Comparison of ENCODE assay signal across 28 mouse cellular contexts in genomic region chr6:12021480-12021879, GRCm38 (mm10).
"Had no signal": no experiment of that assay in that cellular context is flagged by ENCODE, and none has a peak within 500 bp of the region (broad histone marks: within the 10 kb centered on the region; RNA-seq: fewer than 3 reads in every experiment).

No protein-coding gene starts in this region.

- ATAC-seq: forebrain, embryonic 13.5 days; forebrain, embryonic 14.5 days; forebrain, embryonic 15.5 days; forebrain, embryonic 16.5 days; forebrain, postnatal 0 days had no signal

- H3K9ac ChIP-seq: embryonic facial prominence, embryonic 12.5 days; embryonic facial prominence, embryonic 13.5 days; embryonic facial prominence, embryonic 15.5 days; forebrain, embryonic 12.5 days; forebrain, embryonic 13.5 days; forebrain, embryonic 15.5 days; forebrain, postnatal 0 days had no signal

- H3K4me1 ChIP-seq: embryonic facial prominence, embryonic 10.5 days; embryonic facial prominence, embryonic 12.5 days; embryonic facial prominence, embryonic 13.5 days; embryonic facial prominence, embryonic 15.5 days; forebrain, embryonic 10.5 days; forebrain, embryonic 12.5 days; forebrain, embryonic 13.5 days; forebrain, embryonic 15.5 days had no signal

- DNase-seq: cerebellum, adult 18-20 months; cerebellum, adult 2 months; cerebellum, adult 8-10 months; cerebellum, adult 9-10 months; cerebellum, adult 9-11 months; cerebellum, postnatal 10 days; cerebellum, postnatal 14 days; cerebellum, postnatal 25 days; cerebellum, postnatal 36 days; embryo, embryonic 11 days; forebrain, postnatal 0 days; gastrocnemius, adult 2 months; gastrocnemius, postnatal 10 days; gastrocnemius, postnatal 14 days; gastrocnemius, postnatal 25 days; gastrocnemius, postnatal 36 days; heart, adult 11 months had no signal

- H3K4me3 ChIP-seq: embryonic facial prominence, embryonic 10.5 days; embryonic facial prominence, embryonic 12.5 days; embryonic facial prominence, embryonic 13.5 days; embryonic facial prominence, embryonic 15.5 days; erythroblast, embryonic 14.5 days; forebrain, embryonic 10.5 days; forebrain, embryonic 12.5 days; forebrain, embryonic 13.5 days; forebrain, embryonic 15.5 days; gastrocnemius, adult 2 months had no signal

- H3K27ac ChIP-seq: embryonic facial prominence, embryonic 10.5 days; embryonic facial prominence, embryonic 12.5 days; embryonic facial prominence, embryonic 13.5 days; embryonic facial prominence, embryonic 15.5 days; forebrain, embryonic 10.5 days; forebrain, embryonic 12.5 days; forebrain, embryonic 13.5 days; forebrain, embryonic 15.5 days; gastrocnemius, adult 2 months had no signal

- H3K9me3 ChIP-seq: embryonic facial prominence, embryonic 10.5 days; embryonic facial prominence, embryonic 12.5 days; embryonic facial prominence, embryonic 13.5 days; embryonic facial prominence, embryonic 15.5 days; forebrain, embryonic 10.5 days; forebrain, embryonic 12.5 days; forebrain, embryonic 13.5 days; forebrain, embryonic 15.5 days had no signal

- H3K4me2 ChIP-seq: embryonic facial prominence, embryonic 12.5 days; embryonic facial prominence, embryonic 13.5 days; embryonic facial prominence, embryonic 15.5 days; forebrain, embryonic 12.5 days; forebrain, embryonic 13.5 days; forebrain, embryonic 15.5 days had no signal

- H3K27me3 ChIP-seq: embryonic facial prominence, embryonic 12.5 days; embryonic facial prominence, embryonic 13.5 days; embryonic facial prominence, embryonic 15.5 days; forebrain, embryonic 12.5 days; forebrain, embryonic 13.5 days; forebrain, embryonic 15.5 days had no signal
